Mouse (Mus musculus): ENCODE measurements around the gene Lcor. TPM values are rescaled to one million over a fixed set of nuclear protein-coding genes. Genes with fewer than 3 reads are reported as not detected.

Lcor gene
- polyA plus RNA-seq, 1 experiment from 2014 or later: 13.4 TPM

DNA sequence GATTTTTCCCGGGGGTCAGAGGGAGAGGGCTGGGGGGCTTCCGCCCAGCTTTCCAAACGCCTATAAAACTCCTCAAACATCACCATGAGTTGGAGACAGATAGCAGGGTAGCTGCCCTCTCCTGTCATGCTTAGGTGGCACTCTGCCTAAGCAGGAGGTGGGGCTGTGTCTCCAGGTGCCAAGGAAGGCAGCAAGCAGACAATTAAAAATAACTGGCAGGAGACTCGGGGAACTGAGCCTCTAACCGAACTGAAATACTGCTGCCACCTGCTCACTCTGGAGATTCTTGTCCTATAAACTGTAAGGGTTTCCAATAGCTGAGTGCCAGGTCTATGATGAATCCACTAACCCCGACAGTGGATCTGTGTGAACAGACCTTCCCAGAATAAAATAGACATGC, 129.2 kb downstream of the Lcor start:
- H3K36me3 ChIP-seq (ENCODE audit: insufficient read depth, low read length): 0 out of 2 replicates have a peak, but pooled peaks cover 3% of the 10 kb centered on the region
- peaks cover 2% of the 10 kb centered on the region for H3K27me3 ChIP-seq (ENCODE audit: insufficient read depth, low read length)
- no peak overlapping the region for H3K9ac ChIP-seq (replicated peaks; ENCODE audit: low read length)
- H3K4me2 ChIP-seq (replicated peaks; ENCODE audit: low read depth, low read length): no peak overlapping the region
- 61% methylated on average over 6 of the region's 6 CpGs for WGBS
- H3K4me3 ChIP-seq (ENCODE audit: low read length): no peak overlapping the region
- H3K9me3 ChIP-seq (ENCODE audit: low read length): no peaks in the 10 kb centered on the region
- 0 out of 2 replicates have a peak, but pooled peaks cover 6% of the 10 kb centered on the region for H3K4me1 ChIP-seq (ENCODE audit: insufficient read depth, low read length)
- no peak for ATAC-seq (ENCODE audit: low FRiP score, low TSS enrichment)
- no peak overlapping the region for H3K27ac ChIP-seq (ENCODE audit: low read length)

Small RNA genes lying within 50 kb of the gene (microRNA-seq; reads per million reads assigned to microRNA genes)
- gene Mir8091: not detected

Other genes with a start within 250 kb of the Lcor start
- 138 and 146 TPM in 2 replicates for gene Tm9sf3, start 218.6 kb upstream of the Lcor start, polyA plus RNA-seq (2015; fragmentation: Nextera tagmentation; extraction: Ambion mirVana)
- 2.1 and 2.3 TPM in 2 replicates for gene Pik3ap1, start 97.5 kb upstream of the Lcor start, polyA plus RNA-seq (2015; fragmentation: Nextera tagmentation; extraction: Ambion mirVana)
- 1.9 and 2.4 TPM in 2 replicates for gene Gm340, start 99.7 kb downstream of the Lcor start, polyA plus RNA-seq (2015; fragmentation: Nextera tagmentation; extraction: Ambion mirVana)

All from kidney, embryonic 16.5 days (tissue).